11 mouse cellular contexts compared by ENCODE assay signal in genomic region chr10:111515071-111516010, GRCm38 (mm10). TPM values are rescaled to one million over a fixed set of nuclear protein-coding genes. Genes with fewer than 3 reads are reported as not detected.
A peak's percentile ranks its signal among the peaks of the same experiment; 100 is the strongest.
DNase-seq lines count a peak whose midpoint lies in the region; ATAC-seq and TF ChIP-seq lines count a peak whose summit lies in the region.
"Had no signal": no experiment of that assay in that cellular context is flagged by ENCODE, and none has a peak within 500 bp of the region (broad histone marks: within the 10 kb centered on the region; RNA-seq: fewer than 3 reads in every experiment).

No protein-coding gene starts in this region.

- H3K4me1 ChIP-seq in heart, embryonic 16.5 days (ENCODE audit: control insufficient read depth, insufficient read depth, low read length), result peaks cover 31% of the 10 kb centered on the region
- peaks cover 28% of the 10 kb centered on the region for H3K4me1 ChIP-seq in intestine, embryonic 15.5 days (replicated peaks)
- peaks cover 20% of the 10 kb centered on the region for H3K4me1 ChIP-seq in liver, postnatal 0 days (ENCODE audit: insufficient read depth)

- H3K27me3 ChIP-seq in heart, embryonic 16.5 days (ENCODE audit: control insufficient read depth, insufficient read depth, low read length), result no peaks in the 10 kb centered on the region
- H3K27me3 ChIP-seq in C2C12 (ENCODE audit: control insufficient read depth, insufficient read depth, insufficient read length), result no peaks in the 10 kb centered on the region
- no peaks in the 10 kb centered on the region for H3K27me3 ChIP-seq in intestine, embryonic 15.5 days (replicated peaks)
- no peaks in the 10 kb centered on the region for H3K27me3 ChIP-seq in liver, postnatal 0 days (ENCODE audit: insufficient read depth, low read length)

- no peaks in the 10 kb centered on the region for H3K9me3 ChIP-seq in heart, embryonic 16.5 days (replicated peaks; ENCODE audit: control insufficient read depth, low read length)
- no peaks in the 10 kb centered on the region for H3K9me3 ChIP-seq in intestine, embryonic 15.5 days
- no peaks in the 10 kb centered on the region for H3K9me3 ChIP-seq in liver, postnatal 0 days (ENCODE audit: low read length)

- no peak overlapping the region for H3K9ac ChIP-seq in heart, embryonic 16.5 days (ENCODE audit: low read length)
- no peak overlapping the region for H3K9ac ChIP-seq in intestine, embryonic 15.5 days
- H3K9ac ChIP-seq in liver, postnatal 0 days (replicated peaks), result no peak overlapping the region
- H3K9ac ChIP-seq: forebrain, postnatal 0 days had no signal

- peak overlapping the region; percentile 39; the same call in 1 of the 2 replicates for H3K4me2 ChIP-seq in heart, embryonic 16.5 days (ENCODE audit: low read depth, low read length)
- peak overlapping the region; percentile 33; the same call in 1 of the 2 replicates for H3K4me2 ChIP-seq in intestine, embryonic 15.5 days (replicated peaks)
- H3K4me2 ChIP-seq in liver, postnatal 0 days (ENCODE audit: low read depth, low read length), result peak overlapping the region; percentile 38

- peak overlapping the region; percentile 4 for H3K27ac ChIP-seq in heart, embryonic 16.5 days (ENCODE audit: low read length)
- H3K27ac ChIP-seq in intestine, embryonic 15.5 days, result peak overlapping the region; percentile 39
- 0 out of 2 replicates have a peak overlapping the region, but pooled peaks have one; percentile 58 for H3K27ac ChIP-seq in liver, postnatal 0 days (ENCODE audit: low read depth)
- H3K27ac ChIP-seq: kidney, postnatal 0 days had no signal

- intact Hi-C loops in gastrocnemius, postnatal 36 days (cut with DNase I), result no loop called here

- H3ac ChIP-seq in C2C12 (ENCODE audit: control insufficient read depth, insufficient read length, low read depth), result peak overlapping the region; percentile 52

- 69% methylated on average over 17 of the region's 17 CpGs for WGBS in heart, embryonic 16.5 days
- 65% methylated on average over 17 of the region's 17 CpGs for WGBS in intestine, embryonic 15.5 days
- WGBS in liver, postnatal 0 days (ENCODE audit: insufficient replicate concordance), result 67% methylated on average over 17 of the region's 17 CpGs

- no peaks in the 10 kb centered on the region for H3K36me3 ChIP-seq in heart, embryonic 16.5 days (ENCODE audit: control insufficient read depth, insufficient read depth)
- H3K36me3 ChIP-seq in C2C12 (ENCODE audit: control insufficient read depth, insufficient read depth), result peaks cover 2% of the 10 kb centered on the region
- H3K36me3 ChIP-seq in intestine, embryonic 15.5 days, result no peaks in the 10 kb centered on the region
- H3K36me3 ChIP-seq in liver, postnatal 0 days (replicated peaks; ENCODE audit: insufficient read depth, low read length), result no peaks in the 10 kb centered on the region

- no peaks in the 10 kb centered on the region for H3K79me2 ChIP-seq in C2C12 (ENCODE audit: control insufficient read depth, insufficient read depth)

- no peak overlapping the region for H3K4me3 ChIP-seq in heart, embryonic 16.5 days (ENCODE audit: low read length)
- peak overlapping the region; percentile 15 for H3K4me3 ChIP-seq in C2C12 (ENCODE audit: insufficient read depth, poor library complexity, severe bottlenecking)
- no peak overlapping the region for H3K4me3 ChIP-seq in intestine, embryonic 15.5 days (replicated peaks)
- no peak overlapping the region for H3K4me3 ChIP-seq in liver, postnatal 0 days (ENCODE audit: low read depth, low read length)

- H3K79me3 ChIP-seq in C2C12 (ENCODE audit: low read depth), result no peaks in the 10 kb centered on the region

- TF ChIP-seq CTCF in C2C12 (IDR thresholded peaks at IDR 0.05; ENCODE audit: control insufficient read depth, insufficient read depth, insufficient read length), result no peak
- TF ChIP-seq CTCF in liver, postnatal 0 days (IDR thresholded peaks at IDR 0.05; ENCODE audit: low read depth), result no peak

- no peak for DNase-seq in heart, adult 18-20 months
- no peak for DNase-seq in liver, postnatal 0 days
- no peak for DNase-seq in gastrocnemius, postnatal 36 days
- no peak for DNase-seq in embryo, embryonic 10 days (ENCODE audit: low spot score)
- no peak for DNase-seq in left cerebral cortex, adult 9 months (ENCODE audit: low spot score in 2 of 2)
- DNase-seq: forebrain, postnatal 0 days had no signal

- ATAC-seq in heart, embryonic 16.5 days (replicated peaks; ENCODE audit: extremely low read depth, insufficient read depth, low FRiP score), result 0 out of 2 replicates have a peak, but pooled peaks have one; percentile 6
- peak; percentile 52 for ATAC-seq in intestine, embryonic 15.5 days
- ATAC-seq in liver, postnatal 0 days, result 0 out of 2 replicates have a peak, but pooled peaks have one; percentile 13
- ATAC-seq: forebrain, postnatal 0 days; midbrain, embryonic 16.5 days had no signal

- no peak for TF ChIP-seq EP300 in liver, postnatal 0 days (IDR thresholded peaks at IDR 0.05; ENCODE audit: low read depth)

TF ChIP-seq in C2C12, 6 proteins besides CTCF, POLR2A, EP300 and RAD21:
- TF ChIP-seq MYOD1 (IDR thresholded peaks at IDR 0.05; ENCODE audit: control insufficient read depth, insufficient read length, low read depth), result no peak
- TF ChIP-seq USF1 (IDR thresholded peaks at IDR 0.05; ENCODE audit: low read depth), result no peak
- no peak for TF ChIP-seq CEBPB (IDR thresholded peaks at IDR 0.05; ENCODE audit: low read depth)
- no peak for TF ChIP-seq MAX (IDR thresholded peaks at IDR 0.05)
- no peak for TF ChIP-seq FOSL1 (IDR thresholded peaks at IDR 0.05; ENCODE audit: insufficient read depth, low read length, poor library complexity, severe bottlenecking)
- TF ChIP-seq MYOG (IDR thresholded peaks at IDR 0.05; ENCODE audit: control insufficient read depth, extremely low read depth, insufficient read length), result no peak

RNA-seq across cellular contexts. Expression of gene Phlda1, which starts 9.3 kb away (rescaled TPM):
- polyA plus RNA-seq in heart, embryonic 16.5 days (2015; fragmentation: Nextera tagmentation; extraction: Ambion mirVana), result 27.4 and 27.6 TPM in 2 replicates
- total RNA-seq in heart, adult 18-20 months (2021), result 10 to 100 TPM in 1 of 2 experiments, 1 to 10 TPM in 1; 9.7 to 18.7 TPM
- 111 TPM for polyA plus RNA-seq in C2C12 (2012; fragmentation: generic; extraction: Trizol)
- 38.6 and 43.2 TPM in 2 replicates for polyA plus RNA-seq in intestine, embryonic 15.5 days (2015; fragmentation: Nextera tagmentation; extraction: Ambion mirVana)
- 29.6 and 32.1 TPM in 2 replicates for polyA plus RNA-seq in liver, postnatal 0 days (2015; fragmentation: Nextera tagmentation; extraction: Ambion mirVana)
- total RNA-seq in gastrocnemius, postnatal 36 days (2021), result 1 to 10 TPM; 3.3 to 3.4 TPM

RNA-seq across cellular contexts. Expression of gene Nap1l1, which starts 42.3 kb away (rescaled TPM):
- 104 and 115 TPM in 2 replicates for polyA plus RNA-seq in heart, embryonic 16.5 days (2015; fragmentation: Nextera tagmentation; extraction: Ambion mirVana)
- 10 to 100 TPM; 66.8 to 72.3 TPM for total RNA-seq in heart, adult 18-20 months (2021)
- polyA plus RNA-seq in C2C12 (2012; fragmentation: generic; extraction: Trizol), result 265 TPM
- 168 and 196 TPM in 2 replicates for polyA plus RNA-seq in intestine, embryonic 15.5 days (2015; fragmentation: Nextera tagmentation; extraction: Ambion mirVana)
- polyA plus RNA-seq in liver, postnatal 0 days (2015; fragmentation: Nextera tagmentation; extraction: Ambion mirVana), result 69.9 and 73.7 TPM in 2 replicates
- total RNA-seq in gastrocnemius, postnatal 36 days (2021), result 10 to 100 TPM; 47.7 to 54.7 TPM

Comparison
In these comparisons a context has a peak if more than half of its experiments do, and no peak if none do; other contexts are left out.
1. H3K27ac ChIP-seq: peak in every context shown above with its lines; median percentile 58 in liver, postnatal 0 days; 39 in intestine, embryonic 15.5 days; 4 in heart, embryonic 16.5 days.